Mouse (Mus musculus) lung, adult 2 months (tissue): ENCODE measurements around the gene Dhrs7b.

Experiments
- CTCF ChIP-seq: fragments of 200-500 bp; IDR thresholded peaks from 2 replicates; pipeline ENCODE4 v1.5.1; 2011; ENCODE audit warnings: mild to moderate bottlenecking, low read length, control low read depth; ENCODE audit not compliant: insufficient read depth
- POLR2A ChIP-seq: fragments of 200-500 bp; IDR thresholded peaks from 2 replicates; pipeline ENCODE4 v1.6.1; 2011; ENCODE audit warnings: low read depth, mild to moderate bottlenecking, control low read depth, low read length, borderline replicate concordance; ENCODE audit errors: extremely low read depth

GRCm38 (mm10) chr11:60809546-60809945, 20.9 kb upstream of the Dhrs7b start:
- no peak for TF ChIP-seq CTCF
- TF ChIP-seq POLR2A, result no peak
